In the genomic region with DNA sequence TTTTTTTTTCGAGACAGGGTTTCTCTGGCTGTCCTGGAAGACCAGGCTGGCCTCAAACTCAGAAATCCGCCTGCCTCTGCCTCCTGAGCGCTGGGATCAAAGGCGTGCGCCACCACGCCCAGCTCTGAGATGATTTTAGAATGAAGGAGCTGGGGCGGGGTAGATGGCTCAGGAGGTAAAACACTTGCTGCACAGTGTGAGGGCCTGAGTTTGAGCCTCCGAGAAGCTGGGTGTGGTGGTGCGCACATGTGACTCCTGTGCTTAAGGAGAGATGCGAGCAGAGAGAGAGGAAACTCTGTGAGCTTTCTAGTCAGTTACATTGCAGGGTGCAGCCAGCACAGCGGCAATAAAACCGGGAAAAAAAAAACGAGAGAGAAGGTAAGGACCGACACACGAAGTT, we compare ENCODE assay signal across 24 mouse cellular contexts. TPM values are rescaled to one million over a fixed set of nuclear protein-coding genes. Genes with fewer than 3 reads are reported as not detected.
DNase-seq lines count a peak whose midpoint lies in the region; ATAC-seq and TF ChIP-seq lines count a peak whose summit lies in the region.
"Had no signal": no experiment of that assay in that cellular context is flagged by ENCODE, and none has a peak within 500 bp of the region (broad histone marks: within the 10 kb centered on the region; RNA-seq: fewer than 3 reads in every experiment).

No protein-coding gene starts in this region.

- peak overlapping the region; percentile 26 for H3K4me3 ChIP-seq in E14TG2a.4 (replicated peaks; ENCODE audit: low read length)
- no peak overlapping the region for H3K4me3 ChIP-seq in intestine, postnatal 0 days (ENCODE audit: low read depth, low read length)
- H3K4me3 ChIP-seq: forebrain, embryonic 12.5 days; forebrain, embryonic 15.5 days; heart, adult 2 months; heart, embryonic 10.5 days; hindbrain, embryonic 12.5 days; hindbrain, embryonic 15.5 days had no signal

- peaks cover 81% of the 10 kb centered on the region for H3K36me3 ChIP-seq in E14TG2a.4 (ENCODE audit: insufficient read depth, low read length)
- H3K36me3 ChIP-seq in intestine, postnatal 0 days (ENCODE audit: control insufficient read depth, insufficient read depth): peaks cover 45% of the 10 kb centered on the region

- no peaks in the 10 kb centered on the region for H3K9me3 ChIP-seq in E14TG2a.4 (ENCODE audit: low read length)
- H3K9me3 ChIP-seq in intestine, postnatal 0 days (ENCODE audit: control insufficient read depth): no peaks in the 10 kb centered on the region
- H3K9me3 ChIP-seq: forebrain, embryonic 12.5 days; forebrain, embryonic 15.5 days; heart, embryonic 10.5 days; hindbrain, embryonic 12.5 days; hindbrain, embryonic 15.5 days had no signal

- H3K9ac ChIP-seq in intestine, postnatal 0 days (ENCODE audit: low read depth, low read length): no peak overlapping the region
- H3K9ac ChIP-seq: forebrain, embryonic 12.5 days; forebrain, embryonic 15.5 days; hindbrain, embryonic 12.5 days; hindbrain, embryonic 15.5 days had no signal

- ATAC-seq in intestine, postnatal 0 days: peak; percentile 21; the same call in 1 of the 2 replicates
- ATAC-seq in erythroid progenitor cell, adult 5-6 weeks (replicated peaks; ENCODE audit: low FRiP score, poor library complexity, severe bottlenecking): no peak
- ATAC-seq: forebrain, embryonic 15.5 days; Patski had no signal

- DNase-seq in ES-CJ7 (ENCODE audit: low read depth, low spot score): peak; percentile 90
- peak; percentile 53 for DNase-seq in WW6 (ENCODE audit: low read depth, low spot score)
- no peak for DNase-seq in layer of hippocampus, adult 9-11 months
- no peak for DNase-seq in lung, postnatal 36 days
- DNase-seq: adrenal gland, postnatal 10 days; adrenal gland, postnatal 36 days; B cell, adult 2 months; cerebellum, adult 18-20 months; cerebellum, adult 9-10 months; cerebellum, postnatal 14 days; gastrocnemius, postnatal 10 days; gastrocnemius, postnatal 36 days; heart, adult 2 months; kidney, adult 2 months had no signal

- WGBS in intestine, postnatal 0 days: 72% methylated on average over 15 of the region's 15 CpGs

- TF ChIP-seq CTCF in E14TG2a.4 (conservative IDR thresholded peaks at IDR 0.05; ENCODE audit: low read length): no peak
- TF ChIP-seq CTCF in intestine, postnatal 0 days (IDR thresholded peaks at IDR 0.05; ENCODE audit: low read depth): no peak

- H3K4me1 ChIP-seq in E14TG2a.4 (replicated peaks; ENCODE audit: low read depth, low read length): peaks cover 79% of the 10 kb centered on the region
- no peaks in the 10 kb centered on the region for H3K4me1 ChIP-seq in intestine, postnatal 0 days (replicated peaks; ENCODE audit: control insufficient read depth, insufficient read depth, low read length)

- peak overlapping the region; percentile 28; the same call in 1 of the 2 replicates for H3K27ac ChIP-seq in intestine, postnatal 0 days (ENCODE audit: low read depth, low read length)
- H3K27ac ChIP-seq: forebrain, embryonic 12.5 days; forebrain, embryonic 15.5 days; heart, adult 2 months; heart, embryonic 10.5 days; hindbrain, embryonic 12.5 days; hindbrain, embryonic 15.5 days had no signal

- 0 out of 2 replicates have a peak overlapping the region, but pooled peaks have one; percentile 21 for H3K4me2 ChIP-seq in intestine, postnatal 0 days (replicated peaks; ENCODE audit: low read depth)
- H3K4me2 ChIP-seq: forebrain, embryonic 12.5 days; forebrain, embryonic 15.5 days; hindbrain, embryonic 12.5 days; hindbrain, embryonic 15.5 days had no signal

- H3K27me3 ChIP-seq in E14TG2a.4 (ENCODE audit: insufficient read depth, low read length): no peaks in the 10 kb centered on the region
- no peaks in the 10 kb centered on the region for H3K27me3 ChIP-seq in intestine, postnatal 0 days (replicated peaks; ENCODE audit: control insufficient read depth, insufficient read depth, low read length)
- H3K27me3 ChIP-seq: CH12.LX; forebrain, embryonic 12.5 days; forebrain, embryonic 15.5 days; hindbrain, embryonic 12.5 days; hindbrain, embryonic 15.5 days; Patski had no signal

RNA-seq across cellular contexts. Expression of a gene that starts 7.4 kb away (rescaled TPM):
- polyA plus RNA-seq in intestine, postnatal 0 days (2015; fragmentation: Nextera tagmentation; extraction: Ambion mirVana): 100 and 107 TPM in 2 replicates
- total RNA-seq in erythroid progenitor cell, adult 5-6 weeks (2015; ENCODE audit: low replicate concordance): 42.5 and 44.9 TPM in 2 replicates
- 19.3 and 22.6 TPM in 2 replicates for total RNA-seq in erythroid progenitor cell, adult 5-6 weeks (2017; ENCODE audit: low replicate concordance)

RNA-seq across cellular contexts. Expression of a gene that starts 7.5 kb away (rescaled TPM):
- 104 and 119 TPM in 2 replicates for polyA plus RNA-seq in intestine, postnatal 0 days (2015; fragmentation: Nextera tagmentation; extraction: Ambion mirVana)
- 254 and 272 TPM in 2 replicates for total RNA-seq in erythroid progenitor cell, adult 5-6 weeks (2015; ENCODE audit: low replicate concordance)
- total RNA-seq in erythroid progenitor cell, adult 5-6 weeks (2017; ENCODE audit: low replicate concordance): 80.6 and 121 TPM in 2 replicates

Comparison
In these comparisons a context has a peak if more than half of its experiments do, and no peak if none do; other contexts are left out.
1. DNase-seq: peak in ES-CJ7 (single experiment) and WW6 (single experiment); none in layer of hippocampus, adult 9-11 months (single experiment) and lung, postnatal 36 days (single experiment).